Mouse (Mus musculus) heart, postnatal 0 days (tissue): ENCODE measurements at regions not wholly inside any gene's neighbourhood (a gene's known extent, or its start where the extent isn't known, plus 50 kb on each side); places are given as distances from the start of the nearest gene placed in this dataset.

ENCODE experiments used
- CTCF ChIP-seq: IDR thresholded peaks from 2 replicates; pipeline ENCODE4 v1.5.1; 2016; ENCODE audit warnings: antibody characterized with exemption, control low read depth, low read depth
- EP300 ChIP-seq: IDR thresholded peaks from 2 replicates; pipeline ENCODE4 v1.6.1; 2016; ENCODE audit warnings: antibody characterized with exemption, low read depth

GRCm38 (mm10) chr13:55991216-55991615, 144.9 kb downstream of the H2afy start:
- TF ChIP-seq EP300 = no peak
- TF ChIP-seq CTCF = no peak
